Mouse (Mus musculus) adrenal gland, postnatal 14 days (tissue): ENCODE measurements around the gene Hes5. TPM values are rescaled to one million over a fixed set of nuclear protein-coding genes. Genes with fewer than 3 reads are reported as not detected.

Source experiments
- DNase-seq: peaks from one replicate; pipeline ENCODE4 v3.0.0; 2021; ENCODE audit warnings: mixed read lengths
- total RNA-seq: library from RNA; stranded (reverse); gene quantifications from 2 replicates; pipeline ENCODE4 v1.2.3, GENCODE M21; 2021

The Hes5 gene
- total RNA-seq, 1 experiment from 2014 or later: not detected

DNA sequence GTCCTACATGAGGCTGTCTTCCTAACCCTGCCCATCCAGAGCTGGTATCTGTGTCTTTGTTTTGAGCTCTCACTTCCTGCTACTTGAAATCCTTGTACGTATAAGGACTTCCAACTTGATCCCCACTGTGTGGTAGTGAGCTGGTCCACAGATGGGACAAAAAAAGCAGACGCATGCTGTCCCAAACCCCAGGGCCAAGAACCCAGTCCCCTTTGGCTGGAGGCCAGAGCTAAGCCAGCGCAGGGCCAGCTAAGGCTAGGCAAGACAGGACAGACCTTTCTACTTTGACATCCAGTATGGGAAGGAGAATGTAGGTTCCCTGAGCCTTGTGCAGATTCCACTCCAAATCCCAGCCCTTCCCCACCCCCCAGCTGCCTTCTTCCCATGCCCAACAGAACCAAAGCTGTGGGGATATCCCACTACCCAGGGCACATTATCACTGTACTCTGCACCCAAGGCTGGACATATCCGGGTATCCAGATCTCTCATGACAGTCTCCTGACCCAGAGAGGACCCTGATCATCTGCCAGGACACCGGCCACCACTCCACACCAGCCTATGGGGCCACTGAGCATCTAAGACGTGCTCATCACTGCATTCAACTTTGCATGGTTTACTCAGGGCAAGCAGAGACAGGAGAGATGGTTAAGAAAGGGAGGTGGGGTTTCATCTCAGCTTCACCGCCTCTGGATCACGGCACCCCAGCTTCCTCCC is 50.7 kb downstream of the Hes5 start:
- DNase-seq: no peak

Other genes starting within 250 kb of the Hes5 start
- gene Ttc34, start 123.5 kb upstream of the Hes5 start, total RNA-seq: 0.15 and 0.19 TPM in 2 replicates
- gene Mmel1, start 91.3 kb upstream of the Hes5 start, total RNA-seq: 0.68 and 1.6 TPM in 2 replicates
- 51.9 and 52.6 TPM in 2 replicates for gene Fam213b, start 61.8 kb upstream of the Hes5 start, total RNA-seq
- gene Tnfrsf14, start 32.4 kb upstream of the Hes5 start, total RNA-seq: 8.3 and 10.6 TPM in 2 replicates
- gene Pank4, start 3.2 kb downstream of the Hes5 start, total RNA-seq: 27.9 and 30.2 TPM in 2 replicates
- 0.33 and 0.83 TPM in 2 replicates for gene Plch2, start 95.9 kb downstream of the Hes5 start, total RNA-seq
- gene Pex10, start 106.1 kb downstream of the Hes5 start, total RNA-seq: 23.7 and 24.2 TPM in 2 replicates
- 86.9 and 97.7 TPM in 2 replicates for gene Rer1, start 125.5 kb downstream of the Hes5 start, total RNA-seq
- gene Morn1, start 125.7 kb downstream of the Hes5 start, total RNA-seq: 7.3 and 8.3 TPM in 2 replicates